Mouse (Mus musculus): ENCODE data around the gene Cd70. TPM values are rescaled to one million over a fixed set of nuclear protein-coding genes. Genes with fewer than 3 reads are reported as not detected.
A peak's percentile ranks its signal among the peaks of the same experiment; 100 is the strongest.
"Not testable (repeated sequence)": the region's sequence is repeated elsewhere in the genome, so short reads cannot be mapped to it uniquely, and the experiment has no call there.

The Cd70 gene
- polyA plus RNA-seq, 1 experiment from 2014 or later: not detected

DNA sequence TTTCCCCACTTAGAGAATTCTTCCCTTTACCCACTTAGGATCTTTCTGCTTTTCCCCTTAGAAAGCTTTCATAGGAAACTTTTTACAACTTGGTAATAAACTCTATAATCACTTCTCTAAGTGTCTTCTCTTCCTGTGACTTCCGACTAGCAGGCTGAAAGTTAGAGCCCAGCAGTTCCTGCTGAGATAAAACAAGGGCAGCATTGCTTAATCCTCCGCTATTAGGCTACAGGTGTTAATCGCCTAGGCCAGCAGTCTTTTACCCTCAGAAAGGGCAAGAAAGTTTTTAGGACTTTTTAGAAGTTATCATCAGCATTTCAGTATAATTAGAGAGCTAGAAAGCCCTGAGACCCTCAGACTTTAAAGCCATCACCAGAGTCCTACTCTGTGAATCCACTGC, 15.6 kb downstream of the Cd70 start:
- ATAC-seq (ENCODE audit: insufficient number of reproducible peaks, low FRiP score, low TSS enrichment, low read depth); H3K4me2 ChIP-seq (replicated peaks); H3K27me3 ChIP-seq; H3K27ac ChIP-seq (replicated peaks); H3K36me3 ChIP-seq; H3K9me3 ChIP-seq (replicated peaks); H3K4me3 ChIP-seq (replicated peaks); H3K9ac ChIP-seq; H3K4me1 ChIP-seq: not testable (repeated sequence)
- 15% methylated on average over 3 of the region's 3 CpGs for WGBS

DNA sequence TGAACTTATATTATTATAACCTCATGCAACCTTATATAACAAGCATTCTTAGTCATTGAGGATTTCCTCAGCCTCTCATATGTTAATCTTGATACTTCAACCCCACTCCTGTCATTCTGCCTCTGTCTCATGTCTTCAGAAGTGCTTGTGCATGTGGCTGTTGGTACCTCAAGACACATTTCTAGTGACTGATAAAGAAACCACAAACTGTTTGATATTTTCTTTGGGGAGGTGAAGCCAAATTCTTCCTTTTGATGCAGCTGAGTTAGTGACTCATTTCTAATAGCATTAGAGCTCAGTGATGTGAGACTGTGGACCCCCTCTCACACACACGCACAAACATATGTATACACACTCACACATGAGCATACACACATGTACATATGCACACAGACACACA, 17.8 kb downstream of the Cd70 start:
- no peaks in the 10 kb centered on the region for H3K36me3 ChIP-seq
- H3K4me2 ChIP-seq (replicated peaks): no peak overlapping the region
- no peaks in the 10 kb centered on the region for H3K27me3 ChIP-seq
- no peak overlapping the region for H3K9ac ChIP-seq
- H3K4me3 ChIP-seq (replicated peaks): no peak overlapping the region
- no peaks in the 10 kb centered on the region for H3K9me3 ChIP-seq (replicated peaks)
- WGBS: 68% methylated on average over 1 of the region's 1 CpGs
- no peaks in the 10 kb centered on the region for H3K4me1 ChIP-seq
- ATAC-seq (ENCODE audit: insufficient number of reproducible peaks, low FRiP score, low TSS enrichment, low read depth): no peak
- H3K27ac ChIP-seq (replicated peaks): no peak overlapping the region

DNA sequence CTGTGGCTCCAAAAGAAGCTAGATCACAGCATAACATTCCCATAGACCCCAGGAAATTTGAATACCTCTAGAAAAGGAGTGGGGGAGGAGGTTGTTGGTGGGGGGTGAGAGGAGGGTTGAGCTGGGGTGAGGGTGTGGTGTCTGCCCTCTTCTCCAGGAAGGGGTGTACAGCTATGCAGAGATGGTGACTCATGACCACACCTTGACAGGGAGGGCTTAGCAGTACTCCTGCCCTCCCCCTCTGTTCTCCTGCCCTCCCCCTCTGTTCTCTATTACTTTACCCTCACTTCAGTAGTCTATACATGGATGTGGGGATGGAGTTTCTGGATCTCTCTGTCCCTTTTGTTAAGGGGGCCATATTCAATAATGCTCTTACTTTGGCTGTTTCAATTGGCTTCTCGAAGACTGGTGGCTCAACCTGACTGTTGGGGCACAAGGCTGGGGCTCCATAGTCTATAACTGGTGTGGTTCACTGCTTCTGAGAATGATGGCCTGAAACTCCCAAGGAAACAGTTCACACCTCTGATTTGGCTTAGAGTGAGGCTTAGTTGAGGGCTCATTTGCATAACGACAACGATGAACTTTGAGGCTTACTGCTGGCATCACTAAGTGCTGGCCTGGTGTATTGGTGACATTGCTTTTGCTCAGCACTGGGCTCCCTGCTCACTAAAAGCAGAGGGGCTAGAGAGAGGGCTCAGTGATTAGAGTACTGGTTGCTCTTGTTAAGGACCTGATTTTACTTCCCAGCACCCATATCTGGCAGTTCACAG, 23.5 kb downstream of the Cd70 start:
- no peaks in the 10 kb centered on the region for H3K36me3 ChIP-seq
- no peaks in the 10 kb centered on the region for H3K4me1 ChIP-seq
- no peaks in the 10 kb centered on the region for H3K27me3 ChIP-seq
- no peak for ATAC-seq (ENCODE audit: insufficient number of reproducible peaks, low FRiP score, low TSS enrichment, low read depth)
- no peak overlapping the region for H3K9ac ChIP-seq
- no peak overlapping the region for H3K4me2 ChIP-seq (replicated peaks)
- no peaks in the 10 kb centered on the region for H3K9me3 ChIP-seq (replicated peaks)
- no peak overlapping the region for H3K27ac ChIP-seq (replicated peaks)
- WGBS: 63% methylated on average over 3 of the region's 3 CpGs
- no peak overlapping the region for H3K4me3 ChIP-seq (replicated peaks)

DNA sequence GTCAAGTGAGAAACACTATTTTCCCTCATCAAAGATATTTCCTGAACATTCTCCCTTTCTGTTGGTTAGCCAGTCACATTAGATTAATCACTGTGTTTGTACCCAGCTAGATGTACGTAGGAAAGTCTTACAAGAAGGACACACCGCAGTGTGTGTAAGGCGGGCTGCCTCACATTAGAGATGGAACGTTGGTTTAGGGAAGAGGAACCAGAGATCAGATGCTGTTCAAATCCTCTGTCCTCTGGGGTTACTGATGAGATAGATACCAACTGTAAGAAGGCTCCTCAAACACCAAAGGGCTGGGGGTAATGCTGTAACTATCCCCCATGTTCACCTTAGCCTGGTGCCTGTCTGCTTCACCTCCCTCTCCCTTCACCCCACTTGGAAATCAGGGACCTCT, 24.8 kb downstream of the Cd70 start:
- Histone ChIP-seq H3K4me1 (no peaks in the 10 kb centered on the region), H3K9ac (no peak overlapping the region), H3K27me3 (no peaks in the 10 kb centered on the region), H3K9me3 (replicated peaks) (no peaks in the 10 kb centered on the region), H3K27ac (replicated peaks) (no peak overlapping the region), H3K36me3 (no peaks in the 10 kb centered on the region), H3K4me3 (replicated peaks) (no peak overlapping the region), H3K4me2 (replicated peaks) (no peak overlapping the region)
- 83% methylated on average over 4 of the region's 4 CpGs for WGBS
- ATAC-seq (ENCODE audit: insufficient number of reproducible peaks, low FRiP score, low TSS enrichment, low read depth): no peak

DNA sequence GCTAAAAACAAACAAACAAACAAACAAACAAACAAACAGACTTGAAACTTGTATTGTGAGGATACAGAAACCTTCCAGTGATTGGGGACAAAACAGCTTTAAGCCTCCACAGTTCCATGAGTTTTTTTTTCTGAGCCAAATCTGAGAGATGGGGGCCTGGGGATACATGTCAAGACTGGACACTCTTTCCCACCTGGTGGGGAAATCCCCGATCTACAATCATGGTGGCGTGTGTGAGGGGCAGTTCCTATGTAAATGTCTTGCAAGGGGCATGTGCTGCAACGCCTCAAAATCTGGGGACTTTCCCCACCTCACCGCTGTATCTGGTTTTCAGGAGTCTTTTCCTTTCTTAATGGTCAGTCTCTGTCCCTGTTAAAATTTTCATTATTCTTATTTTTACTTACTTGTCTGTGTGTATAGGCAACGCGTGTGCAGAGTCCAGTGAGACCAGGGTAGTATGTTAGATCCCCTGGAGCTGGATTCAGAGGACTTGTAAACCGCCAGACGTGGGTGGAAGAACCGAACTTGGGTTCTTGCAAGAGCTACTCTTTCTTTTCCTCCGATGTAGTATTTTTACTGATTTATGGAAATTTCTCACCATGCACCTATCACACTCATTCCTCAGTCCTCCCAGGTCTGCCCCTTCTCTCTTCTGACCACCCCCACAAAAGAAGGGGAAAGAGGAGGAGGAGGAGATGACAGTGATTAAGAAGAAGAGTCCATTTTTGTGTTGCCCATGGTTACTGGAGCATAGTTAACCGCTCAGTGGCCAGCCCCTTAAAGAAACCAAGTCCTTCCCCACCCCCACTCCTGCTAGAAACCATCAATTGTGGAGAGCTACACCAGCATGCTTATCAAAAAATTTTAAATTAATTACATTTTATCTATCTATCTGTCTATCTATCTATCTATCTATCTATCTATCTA, 26.1 kb downstream of the Cd70 start:
- H3K9me3 ChIP-seq (replicated peaks): no peaks in the 10 kb centered on the region
- no peaks in the 10 kb centered on the region for H3K27me3 ChIP-seq
- ATAC-seq (ENCODE audit: insufficient number of reproducible peaks, low FRiP score, low TSS enrichment, low read depth): no peak
- H3K9ac ChIP-seq: no peak overlapping the region
- no peaks in the 10 kb centered on the region for H3K36me3 ChIP-seq
- WGBS: 80% methylated on average over 11 of the region's 11 CpGs
- no peak overlapping the region for H3K27ac ChIP-seq (replicated peaks)
- H3K4me2 ChIP-seq (replicated peaks): no peak overlapping the region
- H3K4me3 ChIP-seq (replicated peaks): no peak overlapping the region
- H3K4me1 ChIP-seq: 0 out of 2 replicates have a peak, but pooled peaks cover 5% of the 10 kb centered on the region

DNA sequence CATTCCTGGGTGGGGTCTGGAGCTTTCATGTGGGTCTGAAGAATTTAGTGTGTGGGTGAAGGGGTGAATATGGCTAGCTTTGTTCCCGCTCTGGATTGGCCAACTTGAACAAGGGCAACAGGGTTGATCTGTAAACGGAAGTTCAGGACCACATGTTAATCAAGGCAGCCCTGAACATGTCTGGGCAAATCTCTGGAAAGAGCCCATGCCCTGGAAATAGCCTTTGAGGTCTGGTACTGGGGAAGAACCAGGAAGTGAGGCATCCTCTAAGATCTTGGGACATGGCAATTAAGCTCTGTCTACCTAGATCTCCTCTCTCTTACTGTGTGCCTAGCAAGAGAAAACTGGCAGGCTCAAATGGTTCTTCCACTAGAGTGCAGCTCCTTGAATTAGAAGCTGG, 27.7 kb downstream of the Cd70 start:
- Histone ChIP-seq H3K4me1 (0 out of 2 replicates have a peak, but pooled peaks cover 5% of the 10 kb centered on the region), H3K36me3 (no peaks in the 10 kb centered on the region), H3K4me3 (replicated peaks) (no peak overlapping the region), H3K9ac (no peak overlapping the region), H3K27ac (replicated peaks) (no peak overlapping the region), H3K4me2 (replicated peaks) (no peak overlapping the region), H3K9me3 (replicated peaks) (no peaks in the 10 kb centered on the region), H3K27me3 (no peaks in the 10 kb centered on the region)
- WGBS: 49% methylated on average over 2 of the region's 2 CpGs
- no peak for ATAC-seq (ENCODE audit: insufficient number of reproducible peaks, low FRiP score, low TSS enrichment, low read depth)

DNA sequence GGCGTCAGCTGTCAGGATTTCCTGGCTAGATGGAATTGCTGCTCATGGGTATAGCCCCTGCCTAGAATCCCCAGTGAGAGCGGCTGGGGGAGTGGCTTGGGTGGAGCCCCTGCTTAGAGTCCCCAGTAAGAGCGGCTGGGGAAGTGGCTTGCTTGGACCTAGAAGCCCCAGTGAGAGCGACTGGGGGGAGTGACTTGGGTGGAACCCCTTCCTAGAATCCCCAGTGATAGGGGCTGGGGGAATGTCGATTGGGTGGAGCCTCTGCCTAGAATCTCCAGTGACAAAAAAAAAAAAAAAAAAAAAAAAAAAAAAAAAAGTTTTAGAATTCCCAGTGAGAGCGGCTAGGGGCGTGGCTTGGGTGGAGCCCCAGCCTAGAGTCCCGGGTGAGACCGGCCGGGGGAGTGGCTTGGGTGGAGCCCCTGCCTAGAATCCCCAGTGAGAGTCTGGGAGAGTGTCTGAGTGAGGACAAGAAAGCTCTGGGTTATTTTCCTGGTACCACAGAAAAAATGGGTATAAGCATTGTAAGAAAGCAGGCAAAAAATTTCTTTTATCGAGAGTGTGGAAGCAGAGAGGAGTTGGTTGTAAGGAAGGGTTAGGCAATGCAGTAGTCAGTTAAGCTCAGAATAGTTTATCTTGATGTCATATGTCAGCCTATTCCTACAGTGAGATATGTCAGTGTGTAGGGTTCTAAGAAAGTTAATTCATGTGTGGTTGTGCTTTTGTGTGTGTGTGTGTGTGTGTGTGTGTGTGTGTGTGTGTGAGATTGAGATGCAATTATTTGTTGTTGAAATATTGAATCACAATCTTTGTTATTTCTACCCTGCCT, 30.8 kb downstream of the Cd70 start:
- WGBS: under 1% methylated on average over 11 of the region's 11 CpGs
- Histone ChIP-seq H3K36me3 (no peaks in the 10 kb centered on the region), H3K4me1 (0 out of 2 replicates have a peak, but pooled peaks cover 5% of the 10 kb centered on the region), H3K9ac (no peak overlapping the region; the same call in 1 of the 2 replicates), H3K27ac (replicated peaks) (no peak overlapping the region), H3K27me3 (no peaks in the 10 kb centered on the region), H3K4me2 (replicated peaks) (peak overlapping the region; percentile 19; the same call in 1 of the 2 replicates), H3K9me3 (replicated peaks) (no peaks in the 10 kb centered on the region), H3K4me3 (replicated peaks) (no peak overlapping the region)
- peak; percentile 78; the same call in 1 of the 2 replicates for ATAC-seq (ENCODE audit: insufficient number of reproducible peaks, low FRiP score, low TSS enrichment, low read depth)

DNA sequence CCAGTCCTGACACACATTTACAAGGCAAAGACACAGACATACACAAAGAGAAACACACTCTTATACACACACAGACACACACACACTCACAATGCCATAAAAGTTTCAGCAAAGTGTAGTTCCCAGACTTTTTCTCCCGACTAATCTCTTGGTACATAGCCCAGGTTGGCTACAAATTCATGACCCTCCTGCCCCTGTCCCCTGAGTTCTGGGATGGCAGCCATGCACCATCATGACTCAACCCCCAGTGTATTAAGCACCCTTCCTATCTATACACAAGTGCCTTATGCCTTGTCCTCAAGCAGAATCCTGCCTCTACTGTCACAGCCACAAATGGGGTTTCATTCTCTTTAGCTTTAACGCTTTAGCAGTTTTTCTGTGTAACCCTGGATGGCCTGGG, 32.8 kb downstream of the Cd70 start:
- Histone ChIP-seq H3K9me3 (replicated peaks) (no peaks in the 10 kb centered on the region), H3K27me3 (no peaks in the 10 kb centered on the region), H3K4me3 (replicated peaks) (no peak overlapping the region), H3K4me1 (0 out of 2 replicates have a peak, but pooled peaks cover 5% of the 10 kb centered on the region), H3K4me2 (replicated peaks) (no peak overlapping the region), H3K27ac (replicated peaks) (no peak overlapping the region), H3K9ac (no peak overlapping the region), H3K36me3 (no peaks in the 10 kb centered on the region)
- 63% methylated on average over 2 of the region's 2 CpGs for WGBS
- no peak for ATAC-seq (ENCODE audit: insufficient number of reproducible peaks, low FRiP score, low TSS enrichment, low read depth)

DNA sequence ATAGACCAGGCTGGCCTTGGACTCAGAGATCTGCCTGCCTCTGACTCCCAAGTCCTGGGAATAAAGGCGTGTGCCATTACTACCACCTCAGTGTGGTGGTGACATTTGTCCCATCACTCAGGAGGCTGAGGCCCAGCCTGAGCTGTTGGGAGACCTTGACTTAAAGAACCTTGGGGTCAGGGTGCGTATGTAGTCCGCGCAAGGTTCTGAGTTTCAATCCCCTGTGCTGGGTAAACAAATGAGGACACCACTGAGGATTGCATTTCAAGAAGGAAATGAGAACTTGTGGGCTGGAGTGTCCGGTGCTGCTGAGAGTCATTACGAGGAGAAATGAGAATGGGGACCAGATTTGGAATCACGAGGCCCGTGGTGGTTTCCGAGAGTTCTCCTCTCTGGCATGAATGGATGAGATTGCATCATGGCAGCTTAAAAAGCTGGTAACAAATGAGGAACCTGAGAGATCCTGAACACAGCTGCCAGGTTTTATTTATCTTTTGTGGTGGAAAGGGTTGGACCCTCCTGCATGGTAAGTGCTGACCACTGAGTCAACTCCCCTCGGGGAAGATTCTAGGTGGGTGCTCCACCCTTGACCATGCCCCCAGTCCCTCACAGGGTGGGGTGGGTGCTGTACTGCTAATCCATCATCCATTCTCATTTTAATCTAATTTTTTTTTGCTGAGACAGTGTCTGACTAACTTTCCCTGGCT, 36.7 kb downstream of the Cd70 start:
- no peak overlapping the region for H3K27ac ChIP-seq (replicated peaks)
- no peaks in the 10 kb centered on the region for H3K4me1 ChIP-seq
- no peak overlapping the region for H3K4me3 ChIP-seq (replicated peaks)
- no peak overlapping the region for H3K9ac ChIP-seq
- H3K27me3 ChIP-seq: no peaks in the 10 kb centered on the region
- no peak for ATAC-seq (ENCODE audit: insufficient number of reproducible peaks, low FRiP score, low TSS enrichment, low read depth)
- 84% methylated on average over 10 of the region's 10 CpGs for WGBS
- no peaks in the 10 kb centered on the region for H3K9me3 ChIP-seq (replicated peaks)
- no peak overlapping the region for H3K4me2 ChIP-seq (replicated peaks)
- H3K36me3 ChIP-seq: no peaks in the 10 kb centered on the region

DNA sequence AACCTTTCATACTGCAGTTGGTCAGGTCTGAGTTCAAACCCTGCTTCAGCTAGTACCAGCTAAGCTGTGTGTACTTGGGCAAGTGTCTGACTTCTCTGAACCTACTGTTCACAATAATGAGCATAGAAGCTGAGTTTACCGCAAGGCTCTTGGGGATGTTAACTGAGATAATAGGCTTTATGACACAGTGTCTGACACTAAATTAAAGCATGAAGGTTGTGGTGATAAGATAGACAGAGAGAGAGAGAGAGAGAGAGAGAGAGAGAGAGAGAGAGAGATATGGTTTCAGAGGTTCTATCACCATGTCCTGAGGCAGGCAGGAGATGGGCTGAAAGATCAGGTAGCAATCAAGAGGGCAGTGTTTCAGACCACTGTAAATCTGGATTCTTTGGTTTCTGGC, 39.6 kb downstream of the Cd70 start:
- H3K9me3 ChIP-seq (replicated peaks): no peaks in the 10 kb centered on the region
- H3K4me1 ChIP-seq: peaks cover 6% of the 10 kb centered on the region; the same call in 1 of the 2 replicates
- no peak overlapping the region for H3K9ac ChIP-seq
- ATAC-seq (ENCODE audit: insufficient number of reproducible peaks, low FRiP score, low TSS enrichment, low read depth): no peak
- no peak overlapping the region for H3K4me3 ChIP-seq (replicated peaks)
- no peaks in the 10 kb centered on the region for H3K36me3 ChIP-seq
- H3K27me3 ChIP-seq: no peaks in the 10 kb centered on the region
- no peak overlapping the region for H3K27ac ChIP-seq (replicated peaks)
- 81% methylated on average over 1 of the region's 1 CpGs for WGBS
- H3K4me2 ChIP-seq (replicated peaks): no peak overlapping the region

All from embryonic facial prominence, embryonic 15.5 days (tissue).